Mouse (Mus musculus) lung, embryonic 14.5 days (tissue): ENCODE data around the gene Atp9a. TPM values are rescaled to one million over a fixed set of nuclear protein-coding genes. Genes with fewer than 3 reads are reported as not detected.

Experiments
- ATAC-seq: fragments of 200-750 bp; cut with Nextera tagmentation; 2 replicates; pipeline ENCODE4 v1.8.0; 2017; ENCODE audit warnings: mild to moderate bottlenecking, moderate TSS enrichment, moderate library complexity; ENCODE audit not compliant: insufficient read depth
- DNase-seq: peaks from one replicate; pipeline ENCODE4 v3.0.0-alpha.2; 2015
- H3K27ac ChIP-seq: fragments of 300-500 bp; sonication (generic); 2 replicates; pipeline ENCODE4 v1.5.1; 2014; ENCODE audit warnings: low read depth, mild to moderate bottlenecking, moderate library complexity
- H3K27me3 ChIP-seq: fragments of 300-500 bp; sonication (generic); 2 replicates; pipeline ENCODE4 v1.6.1; 2014; ENCODE audit warnings: low read length, control low read depth; ENCODE audit not compliant: insufficient read depth
- H3K36me3 ChIP-seq: fragments of 300-500 bp; sonication (generic); 2 replicates; pipeline ENCODE4 v1.6.1; 2014; ENCODE audit warnings: control low read depth; ENCODE audit not compliant: insufficient read depth
- H3K4me1 ChIP-seq: fragments of 300-500 bp; sonication (generic); 2 replicates; pipeline ENCODE4 v1.6.1; 2014; ENCODE audit warnings: antibody characterized with exemption, control low read depth; ENCODE audit not compliant: insufficient read depth
- H3K4me2 ChIP-seq: fragments of 300-500 bp; sonication (generic); 2 replicates; pipeline ENCODE4 v1.6.1; 2014; ENCODE audit warnings: mild to moderate bottlenecking
- H3K4me3 ChIP-seq: fragments of 300-500 bp; sonication (generic); 2 replicates; pipeline ENCODE4 v1.5.1; 2014; ENCODE audit warnings: low read depth, low read length
- H3K9ac ChIP-seq: fragments of 300-500 bp; sonication (generic); 2 replicates; pipeline ENCODE4 v1.6.1; 2014
- H3K9me3 ChIP-seq: fragments of 300-500 bp; sonication (generic); 2 replicates; pipeline ENCODE4 v1.6.1; 2016; ENCODE audit warnings: low read depth, low read length, control low read depth
- CTCF ChIP-seq: IDR thresholded peaks from 2 replicates; pipeline ENCODE4 v1.5.1; 2016; ENCODE audit warnings: antibody characterized with exemption, low read depth
- WGBS: fragments of 180-500 bp; shearing (Covaris S2); extraction: QIAGEN DNeasy Blood & Tissue Kit; methylation state at CpG from one replicate; pipeline ENCODE4 v1.1.7; 2014; 5-methylcytosine and 5-hydroxymethylcytosine counted together
- polyA plus RNA-seq: library from polyadenylated mRNA; unstranded; fragments of >200 nt; fragmentation: Nextera tagmentation; extraction: Ambion mirVana; gene quantifications from 2 replicates; pipeline ENCODE4 v1.2.1, GENCODE M21; 2014

The Atp9a gene
- polyA plus RNA-seq, 1 experiment from 2014 or later: 9.6 TPM

DNA sequence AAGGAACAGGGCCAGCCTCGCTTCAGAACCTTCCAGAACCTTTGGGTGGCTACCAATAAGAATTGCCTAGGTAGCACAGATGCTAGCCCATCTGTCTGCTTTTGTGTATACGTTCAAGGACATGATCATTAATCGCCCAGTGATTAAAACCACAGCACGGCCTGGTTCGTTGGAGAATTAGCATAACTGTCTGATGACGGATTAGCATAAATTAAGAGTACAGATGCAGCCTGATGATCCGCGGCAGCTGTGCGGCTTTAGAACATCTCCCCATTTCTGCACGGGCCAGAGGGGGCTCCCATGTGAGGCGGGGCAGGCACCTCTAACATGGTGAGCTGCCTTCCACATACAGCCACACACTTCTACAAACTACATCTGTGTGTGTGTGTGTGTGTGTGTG lies 100.0 kb downstream of the Atp9a start:
- ATAC-seq: no peak
- H3K36me3 ChIP-seq: no peaks in the 10 kb centered on the region
- H3K27me3 ChIP-seq: no peaks in the 10 kb centered on the region
- H3K4me3 ChIP-seq: no peak overlapping the region
- H3K4me1 ChIP-seq: no peaks in the 10 kb centered on the region
- H3K27ac ChIP-seq: no peak overlapping the region
- no peak for TF ChIP-seq CTCF
- WGBS: 56% methylated on average over 11 of the region's 11 CpGs
- no peak overlapping the region for H3K4me2 ChIP-seq
- H3K9ac ChIP-seq: no peak overlapping the region
- no peak for DNase-seq
- H3K9me3 ChIP-seq: no peaks in the 10 kb centered on the region

DNA sequence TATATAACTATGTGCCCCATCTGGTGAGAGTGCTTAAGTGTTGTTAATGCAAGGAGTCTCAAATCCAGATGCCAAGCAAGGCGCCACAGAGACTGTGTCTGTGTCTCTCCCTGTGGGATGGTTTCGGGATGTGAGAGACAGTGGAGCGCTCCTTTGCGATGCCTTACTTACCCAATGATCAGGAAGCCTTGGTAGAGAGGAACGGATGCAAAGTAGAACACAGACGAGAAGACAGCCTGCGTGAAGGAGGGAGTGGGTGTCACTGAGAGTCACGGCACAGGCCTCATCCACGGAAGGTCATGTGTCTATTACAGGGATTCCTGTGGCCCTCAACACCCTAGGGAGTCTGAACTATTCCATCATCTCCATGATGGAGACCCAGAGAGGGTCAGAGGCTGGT lies 101.7 kb downstream of the Atp9a start:
- WGBS: 89% methylated on average over 9 of the region's 9 CpGs
- H3K36me3 ChIP-seq: no peaks in the 10 kb centered on the region
- H3K27ac ChIP-seq: no peak overlapping the region
- peaks cover 10% of the 10 kb centered on the region; the same call in 1 of the 2 replicates for H3K27me3 ChIP-seq
- ATAC-seq: no peak
- H3K4me1 ChIP-seq: no peaks in the 10 kb centered on the region
- no peak overlapping the region for H3K9ac ChIP-seq
- no peak overlapping the region for H3K4me2 ChIP-seq
- no peak for TF ChIP-seq CTCF
- no peak overlapping the region for H3K4me3 ChIP-seq
- no peaks in the 10 kb centered on the region for H3K9me3 ChIP-seq
- DNase-seq: no peak

DNA sequence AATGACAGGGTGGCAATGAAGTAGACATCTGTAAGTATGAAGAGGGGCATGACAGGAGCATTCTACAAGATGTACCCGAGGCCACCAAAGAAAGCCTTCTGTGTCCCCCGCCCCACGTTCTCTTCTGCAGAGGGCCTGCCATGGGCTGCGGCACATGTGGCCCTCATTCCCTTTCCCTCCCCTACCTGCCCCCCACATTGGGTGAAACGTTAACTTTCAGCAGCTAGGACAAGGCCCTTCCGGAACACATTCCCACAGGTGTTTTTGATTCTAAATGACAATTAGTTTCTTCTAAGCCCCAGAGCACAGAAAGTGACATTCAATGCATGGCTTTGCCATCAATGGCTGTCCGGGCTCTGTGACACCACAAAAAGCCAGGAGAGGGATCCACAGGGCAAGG lies 107.3 kb downstream of the Atp9a start:
- H3K9me3 ChIP-seq: no peaks in the 10 kb centered on the region
- DNase-seq (no peak), ATAC-seq (no peak)
- no peaks in the 10 kb centered on the region for H3K4me1 ChIP-seq
- no peak overlapping the region for H3K4me3 ChIP-seq
- H3K36me3 ChIP-seq: no peaks in the 10 kb centered on the region
- TF ChIP-seq CTCF: no peak
- 65% methylated on average over 7 of the region's 7 CpGs for WGBS
- H3K27me3 ChIP-seq: peaks cover 10% of the 10 kb centered on the region; the same call in 1 of the 2 replicates
- H3K4me2 ChIP-seq: no peak overlapping the region
- no peak overlapping the region for H3K27ac ChIP-seq
- H3K9ac ChIP-seq: no peak overlapping the region

GRCm38 (mm10) chr2:168633301-168633816 lies 108.8 kb downstream of the Atp9a start:
- TF ChIP-seq CTCF: no peak
- H3K4me1 ChIP-seq: no peaks in the 10 kb centered on the region
- H3K27ac ChIP-seq: no peak overlapping the region
- H3K36me3 ChIP-seq: no peaks in the 10 kb centered on the region
- no peak overlapping the region for H3K9ac ChIP-seq
- no peaks in the 10 kb centered on the region for H3K9me3 ChIP-seq
- H3K4me2 ChIP-seq: 0 out of 2 replicates have a peak overlapping the region, but pooled peaks have one; percentile 20
- peak; percentile 78 for ATAC-seq
- peak; percentile 70 for DNase-seq
- WGBS: 11% methylated on average over 14 of the region's 14 CpGs
- H3K27me3 ChIP-seq: peaks cover 10% of the 10 kb centered on the region; the same call in 1 of the 2 replicates
- H3K4me3 ChIP-seq: no peak overlapping the region

- Histone ChIP-seq H3K4me1 (no peaks in the 10 kb centered on the region), H3K36me3 (no peaks in the 10 kb centered on the region), H3K9me3 (no peaks in the 10 kb centered on the region), H3K27ac (no peak overlapping the region), H3K4me3 (no peak overlapping the region), H3K27me3 (peaks cover 10% of the 10 kb centered on the region; the same call in 1 of the 2 replicates), H3K9ac (no peak overlapping the region), H3K4me2 (no peak overlapping the region)
- 58% methylated on average over 6 of the region's 6 CpGs for WGBS
- no peak for TF ChIP-seq CTCF
- ATAC-seq: no peak
- no peak for DNase-seq
Observed at GRCm38 (mm10) chr2:168632543-168632942, 109.7 kb downstream of the Atp9a start.

- ATAC-seq: peak; percentile 65
- DNase-seq: peak; percentile 93
- Histone ChIP-seq H3K4me1 (no peaks in the 10 kb centered on the region), H3K9ac (no peak overlapping the region), H3K36me3 (no peaks in the 10 kb centered on the region), H3K4me2 (no peak overlapping the region), H3K27ac (no peak overlapping the region), H3K4me3 (no peak overlapping the region), H3K27me3 (no peaks in the 10 kb centered on the region), H3K9me3 (peaks cover 4% of the 10 kb centered on the region; the same call in 1 of the 2 replicates)
- TF ChIP-seq CTCF: peak; percentile 97
- WGBS: 24% methylated on average over 8 of the region's 8 CpGs
Observed at GRCm38 (mm10) chr2:168628787-168629186, 113.4 kb downstream of the Atp9a start.

- no peak overlapping the region for H3K4me3 ChIP-seq
- H3K27ac ChIP-seq: no peak overlapping the region
- H3K4me1 ChIP-seq: no peaks in the 10 kb centered on the region
- no peaks in the 10 kb centered on the region for H3K27me3 ChIP-seq
- no peak overlapping the region for H3K4me2 ChIP-seq
- DNase-seq: no peak
- no peak overlapping the region for H3K9ac ChIP-seq
- no peak for ATAC-seq
- no peaks in the 10 kb centered on the region for H3K36me3 ChIP-seq
- no peak for TF ChIP-seq CTCF
- peaks cover 4% of the 10 kb centered on the region; the same call in 1 of the 2 replicates for H3K9me3 ChIP-seq
- WGBS: 47% methylated on average over 20 of the region's 20 CpGs
Observed at GRCm38 (mm10) chr2:168627829-168628770, 114.1 kb downstream of the Atp9a start.
